Comparison of ENCODE assay signal across 15 mouse cellular contexts in genomic region chr17:34969822-34970221, GRCm38 (mm10). TPM values are rescaled to one million over a fixed set of nuclear protein-coding genes. Genes with fewer than 3 reads are reported as not detected.
"Had no signal": no experiment of that assay in that cellular context is flagged by ENCODE, and none has a peak within 500 bp of the region (broad histone marks: within the 10 kb centered on the region; RNA-seq: fewer than 3 reads in every experiment).

Gm20481 (plus strand) TSS chr17:34969912.

RNA-seq across cellular contexts. Expression of gene Gm20481, which starts in this region (rescaled TPM):
- total RNA-seq: megakaryocyte, adult 5-6 weeks; megakaryocyte-erythroid progenitor cell, adult 5-6 weeks had no signal
- polyA plus RNA-seq: liver, embryonic 16.5 days; lung, embryonic 14.5 days; lung, embryonic 16.5 days; midbrain, embryonic 12.5 days; midbrain, embryonic 16.5 days; myocyte; neural tube, embryonic 11.5 days; neural tube, embryonic 13.5 days; neural tube, embryonic 15.5 days; small intestine, adult 2 months; stomach, embryonic 15.5 days; stomach, postnatal 0 days; thymus, postnatal 0 days had no signal
